Comparison of ENCODE assay signal across 27 mouse cellular contexts in the genomic region with DNA sequence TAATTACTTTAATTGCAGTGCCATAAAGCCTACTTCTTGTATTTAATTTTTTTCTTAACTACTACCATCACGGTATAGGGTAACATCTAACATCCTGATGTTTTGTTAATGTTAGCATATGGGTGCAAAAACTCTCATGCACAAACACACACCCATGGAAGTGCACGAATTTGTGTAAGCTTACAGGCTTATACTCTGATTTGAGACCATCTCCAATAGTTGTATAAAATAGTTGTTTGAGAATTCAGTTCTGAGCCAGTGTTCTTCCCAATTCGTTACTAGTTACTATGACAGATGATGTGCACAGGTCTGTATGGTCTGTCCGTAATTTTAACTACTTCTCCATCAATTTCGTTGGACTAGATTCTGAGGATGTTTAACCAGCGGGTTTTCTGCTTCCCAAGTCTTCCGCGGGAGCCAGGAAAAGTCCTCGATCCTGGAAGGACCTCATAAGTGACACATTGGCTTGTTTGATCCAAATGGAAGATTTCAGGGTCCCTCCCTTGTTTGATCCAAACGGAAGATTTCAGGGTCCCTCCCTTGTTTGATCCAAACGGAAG. TPM values are rescaled to one million over a fixed set of nuclear protein-coding genes. Genes with fewer than 3 reads are reported as not detected.
"Had no signal": no experiment of that assay in that cellular context is flagged by ENCODE, and none has a peak within 500 bp of the region (broad histone marks: within the 10 kb centered on the region; RNA-seq: fewer than 3 reads in every experiment).

No protein-coding gene starts in this region.

- H3K4me3 ChIP-seq: kidney, embryonic 15.5 days; left cerebral cortex, adult 2 months; limb, embryonic 13.5 days; liver, embryonic 12.5 days; liver, embryonic 15.5 days; midbrain, embryonic 15.5 days; myocyte; neural tube, embryonic 13.5 days had no signal

- H3K27ac ChIP-seq: kidney, embryonic 15.5 days; left cerebral cortex, adult 2 months; limb, embryonic 13.5 days; liver, embryonic 12.5 days; liver, embryonic 15.5 days; macrophage; midbrain, embryonic 15.5 days; neural tube, embryonic 13.5 days; stomach, postnatal 0 days had no signal

- H3K9me3 ChIP-seq: kidney, embryonic 15.5 days; limb, embryonic 13.5 days; liver, embryonic 12.5 days; liver, embryonic 15.5 days; midbrain, embryonic 15.5 days; neural tube, embryonic 13.5 days had no signal

- H3K4me2 ChIP-seq: kidney, embryonic 15.5 days; limb, embryonic 13.5 days; liver, embryonic 12.5 days; liver, embryonic 15.5 days; midbrain, embryonic 15.5 days; neural tube, embryonic 13.5 days had no signal

- H3K4me1 ChIP-seq: kidney, embryonic 15.5 days; liver, embryonic 12.5 days; liver, embryonic 15.5 days had no signal

- H3K9ac ChIP-seq: kidney, embryonic 15.5 days; limb, embryonic 13.5 days; liver, embryonic 12.5 days; liver, embryonic 15.5 days; midbrain, embryonic 15.5 days; neural tube, embryonic 13.5 days had no signal

- ATAC-seq: liver, embryonic 12.5 days; midbrain, embryonic 15.5 days had no signal

- H3K36me3 ChIP-seq: kidney, embryonic 15.5 days; limb, embryonic 13.5 days; liver, embryonic 12.5 days; liver, embryonic 15.5 days; midbrain, embryonic 15.5 days; neural tube, embryonic 13.5 days had no signal

- DNase-seq: kidney, adult 11 months; kidney, adult 8-10 months; kidney, postnatal 10 days; kidney, postnatal 36 days; layer of hippocampus, postnatal 36 days; liver; lung, adult 18-20 months; lung, postnatal 14 days; right cerebral cortex, adult 18-20 months; right cerebral cortex, postnatal 14 days; right cerebral cortex, postnatal 4 days; thymus, adult 2 months; thymus, postnatal 14 days had no signal

RNA-seq across cellular contexts. Expression of a gene that starts 13.7 kb away (rescaled TPM):
- total RNA-seq: megakaryocyte, adult 5-6 weeks; monocyte, adult 5-6 weeks; neutrophil, adult 5-6 weeks had no signal
- polyA plus RNA-seq: macrophage had no signal

RNA-seq across cellular contexts. Expression of a gene that starts 45.0 kb away (rescaled TPM):
- total RNA-seq: megakaryocyte, adult 5-6 weeks; monocyte, adult 5-6 weeks; neutrophil, adult 5-6 weeks had no signal
- polyA plus RNA-seq: liver, embryonic 12.5 days; lung, embryonic 16.5 days; macrophage had no signal
